Mouse (Mus musculus) heart, embryonic 15.5 days (tissue): ENCODE measurements around the gene 2210010C04Rik. TPM values are rescaled to one million over a fixed set of nuclear protein-coding genes. Genes with fewer than 3 reads are reported as not detected.

Source experiments
- ATAC-seq: fragments of 200-750 bp; cut with Nextera tagmentation; replicated peaks from 2 replicates; pipeline ENCODE4 v1.8.0; 2017; ENCODE audit warnings: low read depth, moderate TSS enrichment; ENCODE audit not compliant: insufficient number of reproducible peaks, insufficient read depth, low FRiP score
- H3K27ac ChIP-seq: fragments of 300-500 bp; sonication (generic); 2 replicates; pipeline ENCODE4 v1.5.1; 2015; ENCODE audit warnings: mild to moderate bottlenecking, inconsistent platforms
- H3K27me3 ChIP-seq: fragments of 300-500 bp; sonication (generic); 2 replicates; pipeline ENCODE4 v1.6.1; 2015; ENCODE audit warnings: inconsistent platforms
- H3K36me3 ChIP-seq: fragments of 300-500 bp; sonication (generic); 2 replicates; pipeline ENCODE4 v1.6.1; 2015; ENCODE audit warnings: mild to moderate bottlenecking, inconsistent platforms
- H3K4me1 ChIP-seq: fragments of 300-500 bp; sonication (generic); replicated peaks from 2 replicates; pipeline ENCODE4 v1.6.1; 2015; ENCODE audit warnings: inconsistent platforms
- H3K4me2 ChIP-seq: fragments of 300-500 bp; sonication (generic); 2 replicates; pipeline ENCODE4 v1.6.1; 2015; ENCODE audit warnings: inconsistent platforms, mild to moderate bottlenecking, moderate library complexity
- H3K4me3 ChIP-seq: fragments of 300-500 bp; sonication (generic); 2 replicates; pipeline ENCODE4 v1.5.1; 2015; ENCODE audit warnings: mild to moderate bottlenecking, inconsistent platforms
- H3K9ac ChIP-seq: fragments of 300-500 bp; sonication (generic); 2 replicates; pipeline ENCODE4 v1.6.1; 2015; ENCODE audit warnings: mild to moderate bottlenecking, inconsistent platforms
- H3K9me3 ChIP-seq: fragments of 300-500 bp; sonication (generic); replicated peaks from 2 replicates; pipeline ENCODE4 v1.6.1; 2016; ENCODE audit warnings: inconsistent platforms
- WGBS: fragments of 180-500 bp; shearing (Covaris S2); methylation state at CpG from one replicate; pipeline ENCODE4 v1.1.7; 2015; ENCODE audit warnings: mixed read lengths; 5-methylcytosine and 5-hydroxymethylcytosine counted together
- polyA plus RNA-seq: library from polyadenylated mRNA; unstranded; fragments of >200 nt; fragmentation: Nextera tagmentation; extraction: Ambion mirVana; gene quantifications from 2 replicates; pipeline ENCODE4 v1.2.1, GENCODE M21; 2015

The 2210010C04Rik gene
- polyA plus RNA-seq, 1 experiment from 2014 or later, result not detected

DNA sequence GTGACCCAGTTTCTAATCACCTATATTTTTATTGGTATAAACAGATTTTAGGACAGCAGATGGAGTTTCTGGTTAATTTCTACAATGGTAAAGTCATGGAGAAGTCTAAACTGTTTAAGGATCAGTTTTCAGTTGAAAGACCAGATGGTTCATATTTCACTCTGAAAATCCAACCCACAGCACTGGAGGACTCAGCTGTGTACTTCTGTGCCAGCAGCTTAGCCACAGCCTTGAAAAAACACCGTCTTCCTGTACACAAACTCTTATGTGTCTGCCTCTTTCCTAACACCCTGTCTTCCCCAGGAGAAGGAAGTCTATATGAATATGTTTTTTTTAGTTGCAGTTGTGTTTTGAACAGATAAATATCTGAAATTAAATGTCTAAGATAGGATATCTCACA is 13.3 kb upstream of the 2210010C04Rik start:
- no peak overlapping the region for H3K4me2 ChIP-seq
- H3K27me3 ChIP-seq, result no peaks in the 10 kb centered on the region
- H3K36me3 ChIP-seq, result no peaks in the 10 kb centered on the region
- no peak overlapping the region for H3K4me3 ChIP-seq
- no peaks in the 10 kb centered on the region for H3K9me3 ChIP-seq
- no peak for ATAC-seq
- H3K27ac ChIP-seq, result no peak overlapping the region
- no peaks in the 10 kb centered on the region for H3K4me1 ChIP-seq
- no peak overlapping the region for H3K9ac ChIP-seq
- 46% methylated on average over 1 of the region's 1 CpGs for WGBS

DNA sequence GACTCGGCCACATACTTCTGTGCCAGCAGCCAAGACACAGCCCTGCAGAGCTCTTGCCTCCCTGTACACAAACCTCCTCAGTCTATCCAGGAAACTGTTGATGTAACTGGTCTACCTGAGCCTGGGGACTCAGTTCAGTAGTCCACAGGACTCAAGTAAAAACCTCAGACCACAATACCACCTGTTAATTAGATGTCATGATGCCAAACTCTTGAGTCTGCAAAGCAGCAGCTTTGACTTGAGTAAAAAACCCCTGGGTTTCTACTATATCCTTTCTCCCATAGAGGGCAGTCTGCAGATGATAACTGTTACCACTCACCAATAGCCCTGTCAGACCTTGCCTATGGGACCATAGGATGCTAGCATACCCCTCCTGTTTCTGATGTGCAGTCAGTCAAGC is 12.7 kb upstream of the 2210010C04Rik start:
- H3K27me3 ChIP-seq, result no peaks in the 10 kb centered on the region
- no peak overlapping the region for H3K4me3 ChIP-seq
- H3K9ac ChIP-seq, result no peak overlapping the region
- no peaks in the 10 kb centered on the region for H3K4me1 ChIP-seq
- 71% methylated on average over 1 of the region's 1 CpGs for WGBS
- H3K27ac ChIP-seq, result no peak overlapping the region
- H3K36me3 ChIP-seq, result no peaks in the 10 kb centered on the region
- no peak overlapping the region for H3K4me2 ChIP-seq
- ATAC-seq, result no peak
- H3K9me3 ChIP-seq, result no peaks in the 10 kb centered on the region

DNA sequence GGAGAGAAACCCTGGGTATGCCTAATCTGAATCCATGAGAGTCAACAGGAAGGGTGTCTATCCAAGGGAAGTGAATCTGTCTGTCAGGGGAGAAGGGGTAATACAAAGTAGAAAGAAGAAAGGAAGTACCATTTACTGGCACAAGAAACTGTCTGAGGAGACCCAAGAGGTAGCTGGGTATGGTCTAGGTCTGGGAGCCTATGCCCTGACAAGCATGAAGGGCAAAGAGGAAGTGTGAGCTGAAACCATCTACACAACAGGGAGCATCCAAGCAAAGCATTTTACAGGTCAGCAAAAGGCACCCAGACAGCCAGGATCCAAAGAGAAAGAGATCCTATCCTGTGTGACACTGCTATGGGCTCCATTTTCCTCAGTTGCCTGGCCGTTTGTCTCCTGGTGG is 11.9 kb upstream of the 2210010C04Rik start:
- WGBS, result 81% methylated on average over 1 of the region's 1 CpGs
- H3K4me2 ChIP-seq, result no peak overlapping the region
- H3K27ac ChIP-seq, result no peak overlapping the region
- ATAC-seq, result no peak
- no peak overlapping the region for H3K9ac ChIP-seq
- no peaks in the 10 kb centered on the region for H3K9me3 ChIP-seq
- no peaks in the 10 kb centered on the region for H3K27me3 ChIP-seq
- H3K36me3 ChIP-seq, result no peaks in the 10 kb centered on the region
- H3K4me3 ChIP-seq, result no peak overlapping the region
- H3K4me1 ChIP-seq, result no peaks in the 10 kb centered on the region

DNA sequence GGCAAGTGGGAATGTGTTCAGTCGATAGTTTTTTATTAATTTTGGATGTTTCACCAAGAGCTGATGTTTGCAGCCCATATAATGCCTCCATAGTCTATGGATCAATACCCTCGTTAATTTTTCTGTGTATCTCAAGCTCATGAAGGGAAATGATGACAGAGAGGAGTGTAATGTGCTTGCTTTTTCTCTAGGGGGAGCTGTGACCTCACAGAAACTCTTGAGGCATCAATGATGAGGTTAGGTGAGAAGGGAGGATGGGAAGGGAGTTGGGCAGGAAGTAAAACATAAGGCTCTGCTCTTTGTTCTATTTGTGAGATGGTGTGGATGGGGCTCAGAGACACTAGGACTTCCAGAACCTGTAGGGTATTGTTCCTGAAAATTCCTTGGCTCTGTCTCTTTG is 11.2 kb upstream of the 2210010C04Rik start:
- no peak overlapping the region for H3K27ac ChIP-seq
- H3K27me3 ChIP-seq, result no peaks in the 10 kb centered on the region
- no peak overlapping the region for H3K9ac ChIP-seq
- ATAC-seq, result no peak
- H3K36me3 ChIP-seq, result no peaks in the 10 kb centered on the region
- no peak overlapping the region for H3K4me3 ChIP-seq
- 54% methylated on average over 2 of the region's 2 CpGs for WGBS
- no peak overlapping the region for H3K4me2 ChIP-seq
- H3K4me1 ChIP-seq, result no peaks in the 10 kb centered on the region
- H3K9me3 ChIP-seq, result no peaks in the 10 kb centered on the region

DNA sequence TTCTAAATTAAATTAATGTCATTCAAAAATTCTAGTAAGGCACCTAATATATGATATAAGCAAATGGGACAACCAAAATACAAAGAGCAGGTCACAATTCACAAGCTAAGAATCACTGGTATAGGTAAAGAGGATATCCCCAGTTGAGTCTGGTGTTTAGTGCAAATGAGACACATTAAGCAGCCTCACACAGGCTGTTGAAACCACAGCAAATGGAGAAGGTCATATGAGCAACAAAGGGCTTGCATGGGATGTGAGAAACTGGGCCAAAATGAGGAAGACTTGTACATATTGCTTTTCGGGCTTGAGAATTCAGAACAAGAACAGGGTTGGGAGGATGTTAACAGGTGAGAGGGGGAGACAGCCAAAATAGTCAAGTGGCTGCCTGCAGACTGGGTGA is 9.4 kb upstream of the 2210010C04Rik start:
- 68% methylated on average over 1 of the region's 1 CpGs for WGBS
- no peaks in the 10 kb centered on the region for H3K27me3 ChIP-seq
- no peak overlapping the region for H3K4me2 ChIP-seq

DNA sequence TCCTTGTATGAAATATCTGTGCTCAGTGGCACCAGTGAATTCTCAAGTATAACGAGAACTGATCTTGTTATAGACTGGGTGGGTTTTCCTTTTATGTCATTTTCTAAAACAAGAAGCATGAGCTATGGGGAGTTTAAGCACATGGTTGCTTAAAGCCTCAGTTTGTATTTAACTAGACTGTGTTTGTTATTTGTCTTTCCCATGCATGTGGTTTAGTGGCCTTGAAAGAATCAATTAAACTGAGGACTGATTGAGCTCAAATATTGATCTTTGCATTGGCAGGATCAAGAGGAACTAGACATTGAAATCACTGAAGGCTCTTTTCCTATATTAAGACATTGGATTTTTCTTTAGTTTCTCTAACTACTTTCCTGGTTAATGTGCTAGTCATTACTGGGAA is 9.0 kb upstream of the 2210010C04Rik start:
- H3K4me2 ChIP-seq, result no peak overlapping the region
- no peak for ATAC-seq
- H3K27me3 ChIP-seq, result no peaks in the 10 kb centered on the region
- no peaks in the 10 kb centered on the region for H3K36me3 ChIP-seq
- no peaks in the 10 kb centered on the region for H3K4me1 ChIP-seq
- WGBS, result 68% methylated on average over 1 of the region's 1 CpGs
- no peak overlapping the region for H3K4me3 ChIP-seq
- no peak overlapping the region for H3K9ac ChIP-seq
- no peaks in the 10 kb centered on the region for H3K9me3 ChIP-seq
- no peak overlapping the region for H3K27ac ChIP-seq

More for the DNA sequence above, 9.4 kb upstream of the 2210010C04Rik start:
- Histone ChIP-seq H3K4me3 (no peak overlapping the region), H3K9me3 (no peaks in the 10 kb centered on the region), H3K36me3 (no peaks in the 10 kb centered on the region), H3K27ac (no peak overlapping the region), H3K4me1 (no peaks in the 10 kb centered on the region), H3K9ac (no peak overlapping the region)
- no peak for ATAC-seq

DNA sequence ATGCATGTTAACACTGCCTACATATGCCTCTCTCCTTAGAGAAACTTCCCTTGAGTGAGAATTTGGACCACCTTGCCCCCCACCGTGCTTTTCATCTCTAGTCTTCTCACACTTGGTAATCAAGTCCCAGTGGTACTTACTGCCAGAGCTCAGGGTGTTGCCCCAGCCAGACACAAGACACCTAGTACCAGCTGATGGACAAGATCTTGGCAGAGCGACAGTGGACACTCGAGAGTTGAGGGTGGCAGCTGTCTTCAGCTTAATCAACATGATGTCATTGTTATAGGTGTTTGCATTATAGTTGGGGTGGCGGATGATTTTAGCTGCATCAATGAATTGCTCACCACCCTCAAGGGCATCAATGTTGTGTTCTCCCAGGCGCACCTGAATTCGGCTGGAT is 2.5 kb downstream of the 2210010C04Rik start:
- no peaks in the 10 kb centered on the region for H3K9me3 ChIP-seq
- H3K9ac ChIP-seq, result no peak overlapping the region
- H3K27ac ChIP-seq, result no peak overlapping the region
- H3K4me1 ChIP-seq, result no peaks in the 10 kb centered on the region
- 78% methylated on average over 6 of the region's 6 CpGs for WGBS
- no peak overlapping the region for H3K4me2 ChIP-seq
- no peak overlapping the region for H3K4me3 ChIP-seq
- no peak for ATAC-seq
- no peaks in the 10 kb centered on the region for H3K27me3 ChIP-seq
- no peaks in the 10 kb centered on the region for H3K36me3 ChIP-seq

DNA sequence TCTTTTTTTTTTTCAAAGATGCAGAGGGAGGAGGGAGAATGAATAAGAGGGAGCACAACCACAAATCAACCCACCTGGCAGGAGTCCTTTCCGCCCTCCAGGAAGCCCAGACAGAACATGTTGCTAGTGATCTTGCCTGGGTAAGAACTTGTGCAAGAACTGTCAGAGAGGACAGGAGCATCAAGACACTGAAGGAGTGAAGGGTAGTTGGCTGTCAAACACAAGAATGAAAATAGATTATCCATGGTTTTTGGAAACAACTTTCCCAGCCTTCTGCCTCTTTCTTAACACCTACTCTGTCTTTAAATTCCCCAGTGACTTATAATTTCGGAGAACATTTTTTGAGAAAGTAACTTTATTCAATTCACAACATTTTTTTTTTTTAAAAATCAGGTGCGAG is 3.1 kb downstream of the 2210010C04Rik start:
- 76% methylated on average over 3 of the region's 3 CpGs for WGBS
- Histone ChIP-seq H3K4me3 (no peak overlapping the region), H3K4me1 (no peaks in the 10 kb centered on the region), H3K9me3 (no peaks in the 10 kb centered on the region), H3K27me3 (no peaks in the 10 kb centered on the region), H3K36me3 (no peaks in the 10 kb centered on the region), H3K9ac (no peak overlapping the region), H3K4me2 (no peak overlapping the region), H3K27ac (no peak overlapping the region)
- ATAC-seq, result no peak

DNA sequence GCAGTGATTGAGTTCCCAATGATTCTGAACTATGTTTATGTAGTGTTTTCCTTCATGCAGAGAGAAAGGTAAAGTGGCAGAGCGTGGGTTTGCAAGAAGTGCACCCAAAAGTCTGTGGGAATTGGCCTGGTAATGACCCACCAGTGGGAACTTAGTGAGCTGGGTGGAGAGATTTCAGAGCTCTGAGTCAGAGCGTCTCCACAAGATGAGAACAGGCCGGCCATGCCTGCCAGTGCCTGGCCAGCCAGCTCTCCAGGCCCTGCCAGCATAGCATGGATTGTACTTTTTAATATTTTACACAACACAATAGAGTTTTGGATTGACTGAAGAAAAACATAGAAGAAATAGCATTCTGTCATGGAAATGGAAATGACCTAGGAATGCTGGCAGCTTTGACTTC is 4.5 kb downstream of the 2210010C04Rik start:
- WGBS, result 72% methylated on average over 3 of the region's 3 CpGs
- Histone ChIP-seq H3K4me1 (no peaks in the 10 kb centered on the region), H3K27ac (no peak overlapping the region), H3K27me3 (no peaks in the 10 kb centered on the region), H3K4me3 (no peak overlapping the region), H3K36me3 (no peaks in the 10 kb centered on the region), H3K9me3 (no peaks in the 10 kb centered on the region), H3K4me2 (no peak overlapping the region), H3K9ac (no peak overlapping the region)
- ATAC-seq, result no peak

DNA sequence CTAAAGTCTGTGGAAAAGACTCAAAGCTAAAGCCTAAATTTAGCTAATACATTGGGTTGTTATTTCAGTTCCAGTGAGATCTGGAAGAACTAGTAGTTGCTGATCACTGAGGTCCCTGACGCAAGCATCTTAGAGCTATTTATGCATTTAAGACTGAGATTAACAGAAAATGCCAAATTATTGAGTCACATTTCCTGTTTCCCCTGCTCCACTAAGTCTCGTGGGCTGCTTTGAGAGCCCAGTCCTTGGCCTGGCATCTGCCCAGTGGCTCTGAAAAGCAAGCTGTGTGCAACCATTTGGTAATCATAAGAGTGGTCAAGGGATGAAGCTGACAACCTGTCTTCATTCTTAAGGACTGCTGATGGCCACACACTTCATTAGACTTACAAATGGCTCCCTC is 8.3 kb downstream of the 2210010C04Rik start:
- H3K27ac ChIP-seq, result no peak overlapping the region

DNA sequence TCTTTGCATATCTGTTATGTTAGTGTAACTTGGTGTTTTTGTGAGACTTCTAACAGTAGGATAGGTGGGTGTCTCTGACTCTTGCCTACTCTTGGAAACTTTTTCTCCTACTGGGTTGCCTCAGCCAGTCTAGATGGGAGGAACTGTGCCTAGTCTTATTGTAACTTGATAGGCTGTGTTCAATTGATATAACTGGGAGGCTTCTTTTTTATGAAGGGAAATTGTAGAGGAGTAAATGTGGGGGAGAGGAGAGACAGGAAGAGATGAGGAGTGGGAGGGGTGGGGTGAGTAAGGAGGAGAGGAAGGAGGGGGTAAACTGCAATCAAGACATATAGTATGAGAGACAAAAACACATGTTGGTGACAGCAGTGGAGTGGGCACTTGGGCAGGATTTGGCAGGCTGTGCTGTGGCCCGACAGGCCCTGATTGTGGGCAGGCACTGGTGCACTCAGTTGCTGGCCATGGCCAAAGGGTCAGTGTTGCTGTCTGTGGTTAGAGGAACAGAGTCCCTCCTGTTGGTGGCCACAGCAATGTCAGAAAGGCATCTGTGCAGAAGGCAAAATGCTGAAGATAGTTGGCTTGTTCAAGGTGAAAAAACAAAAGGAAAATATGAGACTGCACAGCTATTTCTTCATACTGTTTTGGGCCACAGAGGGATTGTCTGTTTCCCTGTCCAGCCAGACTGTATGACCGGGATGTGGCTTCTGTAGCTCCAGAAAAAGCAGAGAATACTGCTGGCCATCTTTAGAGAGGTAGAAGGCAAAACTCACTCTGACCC is 9.2 kb downstream of the 2210010C04Rik start:
- 53% methylated on average over 2 of the region's 2 CpGs for WGBS
- no peaks in the 10 kb centered on the region for H3K4me1 ChIP-seq

More for the DNA sequence above, 8.3 kb downstream of the 2210010C04Rik start:
- no peak overlapping the region for H3K4me2 ChIP-seq
- no peaks in the 10 kb centered on the region for H3K9me3 ChIP-seq
- no peaks in the 10 kb centered on the region for H3K27me3 ChIP-seq
- no peak overlapping the region for H3K9ac ChIP-seq
- ATAC-seq, result no peak
- H3K36me3 ChIP-seq, result no peaks in the 10 kb centered on the region
- 34% methylated on average over 2 of the region's 2 CpGs for WGBS
- H3K4me3 ChIP-seq, result no peak overlapping the region
- H3K4me1 ChIP-seq, result no peaks in the 10 kb centered on the region

DNA sequence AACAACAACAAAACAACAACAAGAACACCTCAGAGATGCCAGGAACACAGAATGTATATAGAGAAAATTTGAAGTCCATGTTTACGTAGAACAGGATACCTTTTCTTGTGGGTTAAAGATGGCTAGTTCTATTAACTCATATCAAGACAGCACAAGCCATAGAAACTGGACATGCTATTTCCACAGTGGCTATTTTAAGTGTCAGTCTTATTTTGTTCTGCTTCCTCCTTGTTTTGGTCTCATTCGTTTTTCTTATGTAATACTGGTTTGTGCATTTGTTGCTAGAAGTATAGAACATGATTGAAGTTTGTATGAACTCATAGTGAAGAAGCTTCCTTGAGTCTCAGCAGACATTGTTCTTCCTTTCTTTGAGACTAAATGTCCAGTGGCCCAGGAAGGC is 16.2 kb downstream of the 2210010C04Rik start:
- Histone ChIP-seq H3K4me3 (no peak overlapping the region), H3K9me3 (no peaks in the 10 kb centered on the region), H3K4me2 (no peak overlapping the region), H3K9ac (no peak overlapping the region), H3K36me3 (no peaks in the 10 kb centered on the region), H3K27ac (no peak overlapping the region), H3K27me3 (no peaks in the 10 kb centered on the region), H3K4me1 (no peaks in the 10 kb centered on the region)
- WGBS, result 75% methylated on average over 2 of the region's 2 CpGs
- no peak for ATAC-seq

More for the DNA sequence above, 9.2 kb downstream of the 2210010C04Rik start:
- Histone ChIP-seq H3K36me3 (no peaks in the 10 kb centered on the region), H3K4me2 (no peak overlapping the region), H3K27ac (no peak overlapping the region), H3K27me3 (no peaks in the 10 kb centered on the region), H3K9ac (no peak overlapping the region), H3K4me3 (no peak overlapping the region), H3K9me3 (no peaks in the 10 kb centered on the region)
- ATAC-seq, result no peak
